Mouse (Mus musculus): ENCODE results near the gene Cpt2. TPM values are rescaled to one million over a fixed set of nuclear protein-coding genes. Genes with fewer than 3 reads are reported as not detected.
A peak's percentile ranks its signal among the peaks of the same experiment; 100 is the strongest.

Gene Cpt2
- polyA plus RNA-seq, 1 experiment from 2014 or later: 19.4 TPM

DNA sequence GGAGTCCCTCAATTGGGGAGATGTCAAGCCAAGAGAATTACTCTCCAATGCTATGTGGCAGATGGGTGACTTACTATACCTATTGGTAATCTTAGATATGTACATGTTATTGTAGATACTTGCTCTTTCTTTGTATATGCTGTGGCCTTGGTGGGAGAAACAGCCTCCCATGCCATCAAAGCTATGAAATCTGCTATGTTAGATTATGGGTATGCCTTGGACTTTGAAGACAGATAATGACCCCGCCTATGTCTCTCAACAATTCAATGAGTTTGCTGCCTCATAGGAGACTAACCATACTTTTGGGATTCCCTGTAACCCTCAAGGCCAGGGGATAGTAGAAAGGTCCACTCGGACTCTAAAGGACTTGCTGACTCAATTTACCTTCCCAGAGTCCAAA lies 4.9 kb upstream of the Cpt2 start:
- DNase-seq (ENCODE audit: low spot score): no peak
- 76% methylated on average over 2 of the region's 2 CpGs for WGBS
- H3K9ac ChIP-seq: no peak overlapping the region

DNA sequence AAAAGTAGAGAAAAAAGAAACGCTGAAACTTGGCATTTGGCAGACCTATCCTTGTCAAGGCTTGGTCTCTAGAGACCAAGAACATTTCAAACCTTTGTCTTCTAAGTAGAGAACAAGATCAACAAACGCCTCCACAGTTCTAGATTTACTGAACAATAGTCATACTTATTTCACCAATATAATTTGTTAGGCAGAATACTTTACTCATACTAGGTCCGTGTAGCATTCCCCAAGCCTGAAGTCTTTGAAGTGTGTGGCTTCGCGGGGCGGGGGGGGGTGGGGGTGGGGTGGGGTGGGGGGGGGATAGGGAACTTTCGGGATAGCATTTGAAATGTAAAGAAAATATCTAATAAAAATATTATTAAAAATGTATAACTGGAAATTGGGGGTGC lies 389 bp upstream of the Cpt2 start:
- no peaks in the 10 kb centered on the region for H3K9me3 ChIP-seq (ENCODE audit: control insufficient read depth, low read length)
- peak overlapping the region; percentile 62 for H3K4me3 ChIP-seq (replicated peaks; ENCODE audit: low read length)
- peaks cover 8% of the 10 kb centered on the region; the same call in 1 of the 2 replicates for H3K4me1 ChIP-seq (replicated peaks; ENCODE audit: control insufficient read depth, insufficient read depth, low read length)
- no peak overlapping the region for H3K9ac ChIP-seq
- ATAC-seq (ENCODE audit: low FRiP score) (no peak; the same call in 1 of the 2 replicates), DNase-seq (ENCODE audit: low spot score) (no peak)
- H3K27me3 ChIP-seq (ENCODE audit: control insufficient read depth, insufficient read depth, low read length): no peaks in the 10 kb centered on the region
- WGBS: 45% methylated on average over 7 of the region's 7 CpGs
- no peak overlapping the region for H3K27ac ChIP-seq
- peak overlapping the region; percentile 82 for H3K4me2 ChIP-seq (replicated peaks)
- no peaks in the 10 kb centered on the region for H3K36me3 ChIP-seq (replicated peaks; ENCODE audit: control insufficient read depth, insufficient read depth)

More for the DNA sequence above, 4.9 kb upstream of the Cpt2 start:
- Histone ChIP-seq H3K4me2 (replicated peaks) (no peak overlapping the region), H3K9me3 (ENCODE audit: control insufficient read depth, low read length) (no peaks in the 10 kb centered on the region), H3K36me3 (replicated peaks; ENCODE audit: control insufficient read depth, insufficient read depth) (no peaks in the 10 kb centered on the region), H3K4me1 (replicated peaks; ENCODE audit: control insufficient read depth, insufficient read depth, low read length) (no peaks in the 10 kb centered on the region), H3K4me3 (replicated peaks; ENCODE audit: low read length) (no peak overlapping the region), H3K27me3 (ENCODE audit: control insufficient read depth, insufficient read depth, low read length) (no peaks in the 10 kb centered on the region), H3K27ac (no peak overlapping the region)
- no peak for ATAC-seq (ENCODE audit: low FRiP score)

DNA sequence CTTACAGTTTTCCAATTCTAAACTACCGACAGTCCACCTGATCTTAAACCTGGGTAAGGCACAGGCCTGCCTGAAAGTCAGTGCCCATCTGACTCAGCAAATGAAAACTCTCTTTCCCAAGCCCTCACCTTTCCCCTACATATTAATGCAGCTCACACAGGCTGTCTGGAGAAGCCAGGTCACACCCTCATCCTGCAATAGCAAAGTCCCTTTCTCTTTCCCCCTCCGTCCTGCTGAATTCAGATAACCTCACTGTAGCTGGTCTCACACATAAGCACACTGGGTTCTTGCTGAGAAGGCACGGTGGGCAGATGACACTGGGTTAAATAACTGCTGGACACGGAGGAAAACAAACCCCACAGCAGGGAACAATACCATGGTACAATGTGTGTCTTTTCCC lies 1.5 kb downstream of the Cpt2 start:
- Histone ChIP-seq H3K4me3 (replicated peaks; ENCODE audit: low read length) (no peak overlapping the region), H3K4me2 (replicated peaks) (peak overlapping the region; percentile 82), H3K36me3 (replicated peaks; ENCODE audit: control insufficient read depth, insufficient read depth) (no peaks in the 10 kb centered on the region), H3K27me3 (ENCODE audit: control insufficient read depth, insufficient read depth, low read length) (no peaks in the 10 kb centered on the region), H3K9me3 (ENCODE audit: control insufficient read depth, low read length) (no peaks in the 10 kb centered on the region), H3K27ac (no peak overlapping the region), H3K9ac (no peak overlapping the region), H3K4me1 (replicated peaks; ENCODE audit: control insufficient read depth, insufficient read depth, low read length) (peaks cover 8% of the 10 kb centered on the region; the same call in 1 of the 2 replicates)
- DNase-seq (ENCODE audit: low spot score) (no peak), ATAC-seq (ENCODE audit: low FRiP score) (no peak)
- WGBS: 51% methylated on average over 4 of the region's 4 CpGs

DNA sequence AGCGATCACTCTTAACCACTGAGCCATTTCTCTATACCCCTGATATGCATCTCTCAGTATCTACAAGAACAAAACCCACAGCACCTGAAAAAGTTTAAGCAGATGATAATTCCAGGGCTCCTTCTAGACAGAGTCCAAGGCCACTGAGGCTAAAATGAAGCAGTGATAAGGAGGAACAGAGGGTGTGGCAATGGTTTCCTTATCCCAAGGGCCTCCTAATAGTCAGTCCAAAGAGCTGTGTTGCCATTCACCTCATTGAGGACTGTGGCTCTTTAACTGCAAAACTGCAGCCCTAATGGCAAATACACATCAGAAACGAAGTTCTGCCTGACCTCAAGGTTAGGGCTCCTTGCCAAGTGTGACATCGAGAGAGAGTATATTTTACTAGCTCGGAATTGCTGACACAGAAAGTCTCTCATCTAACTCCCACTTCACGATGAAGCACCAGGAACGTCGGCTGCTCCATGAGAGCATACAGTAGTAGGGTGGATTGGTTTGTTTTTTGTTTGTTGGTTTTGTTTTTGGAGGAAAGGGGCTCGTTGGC lies 2.2 kb downstream of the Cpt2 start:
- Histone ChIP-seq H3K27ac (no peak overlapping the region), H3K9ac (no peak overlapping the region), H3K4me3 (replicated peaks; ENCODE audit: low read length) (no peak overlapping the region), H3K9me3 (ENCODE audit: control insufficient read depth, low read length) (no peaks in the 10 kb centered on the region), H3K27me3 (ENCODE audit: control insufficient read depth, insufficient read depth, low read length) (no peaks in the 10 kb centered on the region), H3K36me3 (replicated peaks; ENCODE audit: control insufficient read depth, insufficient read depth) (no peaks in the 10 kb centered on the region), H3K4me1 (replicated peaks; ENCODE audit: control insufficient read depth, insufficient read depth, low read length) (peaks cover 8% of the 10 kb centered on the region; the same call in 1 of the 2 replicates), H3K4me2 (replicated peaks) (no peak overlapping the region)
- DNase-seq (ENCODE audit: low spot score) (no peak), ATAC-seq (ENCODE audit: low FRiP score) (no peak)
- 79% methylated on average over 8 of the region's 8 CpGs for WGBS

DNA sequence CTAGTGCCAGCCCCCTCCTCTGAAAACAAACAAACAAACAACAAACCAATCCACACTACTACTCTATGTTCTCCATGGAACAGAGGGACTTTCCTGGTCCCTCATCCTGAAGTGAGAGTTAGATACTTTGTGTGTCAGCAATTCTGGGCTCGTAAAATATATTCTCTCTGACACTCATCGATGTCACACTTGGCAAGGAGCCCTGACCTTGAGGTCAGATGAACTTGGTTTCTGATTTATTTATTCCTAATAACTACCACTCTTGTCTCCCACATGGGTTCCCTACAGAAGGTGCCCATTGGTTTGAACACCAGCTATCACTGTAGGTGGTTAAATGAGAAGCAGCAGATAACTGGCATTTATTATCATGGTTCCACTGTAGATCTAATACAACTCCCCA lies 3.1 kb downstream of the Cpt2 start:
- Histone ChIP-seq H3K27ac (no peak overlapping the region), H3K4me3 (replicated peaks; ENCODE audit: low read length) (no peak overlapping the region), H3K9ac (no peak overlapping the region), H3K9me3 (ENCODE audit: control insufficient read depth, low read length) (no peaks in the 10 kb centered on the region), H3K36me3 (replicated peaks; ENCODE audit: control insufficient read depth, insufficient read depth) (no peaks in the 10 kb centered on the region), H3K27me3 (ENCODE audit: control insufficient read depth, insufficient read depth, low read length) (no peaks in the 10 kb centered on the region), H3K4me1 (replicated peaks; ENCODE audit: control insufficient read depth, insufficient read depth, low read length) (peaks cover 8% of the 10 kb centered on the region; the same call in 1 of the 2 replicates), H3K4me2 (replicated peaks) (no peak overlapping the region)
- 88% methylated on average over 2 of the region's 2 CpGs for WGBS
- ATAC-seq (ENCODE audit: low FRiP score) (no peak), DNase-seq (ENCODE audit: low spot score) (no peak)

DNA sequence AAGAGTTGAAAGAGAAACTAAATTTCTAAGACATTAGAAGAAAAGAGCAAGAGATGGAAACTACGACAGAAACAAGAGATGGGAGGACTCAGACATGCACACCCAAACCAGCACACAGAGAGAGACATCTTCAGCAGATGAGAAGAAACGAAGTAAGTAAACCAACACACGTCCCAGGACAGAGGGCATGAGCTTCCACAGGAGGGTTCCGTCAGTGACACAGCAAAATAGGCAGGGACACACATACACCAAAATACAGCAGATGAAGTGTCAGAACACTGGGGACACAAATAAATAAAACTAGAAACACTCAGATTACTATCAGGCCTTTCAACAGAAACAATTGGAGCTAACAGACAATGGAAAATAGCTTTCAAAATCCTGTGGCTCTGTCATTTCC lies 13.4 kb downstream of the Cpt2 start:
- peaks cover 26% of the 10 kb centered on the region for H3K36me3 ChIP-seq (replicated peaks; ENCODE audit: control insufficient read depth, insufficient read depth)
- WGBS: 88% methylated on average over 4 of the region's 4 CpGs

DNA sequence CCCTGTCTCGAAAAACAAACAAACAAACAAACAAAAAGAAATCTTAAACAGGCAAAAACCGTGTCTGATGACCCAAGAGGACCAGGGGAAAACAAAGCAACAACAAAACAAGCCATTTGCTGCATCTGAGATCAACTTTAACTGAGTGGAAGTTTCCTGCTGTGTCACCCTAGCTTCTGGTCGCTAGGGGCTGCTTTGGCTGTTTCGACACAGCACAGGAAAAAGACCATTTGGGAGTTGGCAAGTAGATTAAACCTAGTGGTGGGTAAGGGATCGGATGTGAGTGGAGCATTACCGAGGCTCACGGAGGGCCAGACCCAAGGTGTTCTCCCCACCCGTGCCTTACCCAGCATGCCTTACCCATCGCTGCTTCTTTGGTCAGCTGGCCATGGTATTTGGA lies 16.8 kb downstream of the Cpt2 start:
- Histone ChIP-seq H3K4me1 (replicated peaks; ENCODE audit: control insufficient read depth, insufficient read depth, low read length) (no peaks in the 10 kb centered on the region), H3K36me3 (replicated peaks; ENCODE audit: control insufficient read depth, insufficient read depth) (peaks cover 3% of the 10 kb centered on the region), H3K9me3 (ENCODE audit: control insufficient read depth, low read length) (no peaks in the 10 kb centered on the region), H3K27me3 (ENCODE audit: control insufficient read depth, insufficient read depth, low read length) (no peaks in the 10 kb centered on the region), H3K9ac (no peak overlapping the region), H3K27ac (no peak overlapping the region), H3K4me2 (replicated peaks) (no peak overlapping the region), H3K4me3 (replicated peaks; ENCODE audit: low read length) (no peak overlapping the region)
- DNase-seq (ENCODE audit: low spot score) (no peak), ATAC-seq (ENCODE audit: low FRiP score) (no peak)
- 93% methylated on average over 9 of the region's 9 CpGs for WGBS

More for the DNA sequence above, 13.4 kb downstream of the Cpt2 start:
- no peaks in the 10 kb centered on the region for H3K9me3 ChIP-seq (ENCODE audit: control insufficient read depth, low read length)
- H3K27ac ChIP-seq: no peak overlapping the region
- no peak for DNase-seq (ENCODE audit: low spot score)
- H3K27me3 ChIP-seq (ENCODE audit: control insufficient read depth, insufficient read depth, low read length): no peaks in the 10 kb centered on the region
- ATAC-seq (ENCODE audit: low FRiP score): no peak
- H3K9ac ChIP-seq: no peak overlapping the region
- H3K4me1 ChIP-seq (replicated peaks; ENCODE audit: control insufficient read depth, insufficient read depth, low read length): no peaks in the 10 kb centered on the region
- H3K4me2 ChIP-seq (replicated peaks): no peak overlapping the region
- H3K4me3 ChIP-seq (replicated peaks; ENCODE audit: low read length): no peak overlapping the region

DNA sequence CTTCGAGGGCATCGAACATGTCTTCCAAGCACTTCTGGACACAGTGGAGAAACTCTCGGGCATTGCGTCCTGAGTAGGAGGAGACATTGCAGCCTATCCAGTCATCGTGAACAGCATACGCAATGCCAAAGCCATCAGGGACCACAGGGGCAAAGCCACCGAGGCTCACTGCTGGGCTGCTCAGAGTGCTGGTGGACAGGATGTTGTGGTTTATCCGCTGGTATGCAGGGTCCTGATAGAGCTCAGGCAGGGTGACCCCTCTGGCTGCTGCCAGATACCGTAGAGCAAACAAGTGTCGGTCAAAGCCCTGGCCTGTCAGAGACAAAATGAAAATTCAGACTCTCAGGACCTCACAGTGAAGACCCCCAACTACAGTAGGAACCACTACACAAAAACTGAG lies 19.2 kb downstream of the Cpt2 start:
- ATAC-seq (ENCODE audit: low FRiP score) (no peak), DNase-seq (ENCODE audit: low spot score) (no peak)
- H3K9ac ChIP-seq: no peak overlapping the region
- H3K4me1 ChIP-seq (replicated peaks; ENCODE audit: control insufficient read depth, insufficient read depth, low read length): no peaks in the 10 kb centered on the region
- 94% methylated on average over 10 of the region's 10 CpGs for WGBS
- no peaks in the 10 kb centered on the region; the same call in none of the 2 replicates for H3K36me3 ChIP-seq (replicated peaks; ENCODE audit: control insufficient read depth, insufficient read depth)
- H3K9me3 ChIP-seq (ENCODE audit: control insufficient read depth, low read length): no peaks in the 10 kb centered on the region
- no peak overlapping the region for H3K4me2 ChIP-seq (replicated peaks)
- no peak overlapping the region for H3K27ac ChIP-seq
- H3K4me3 ChIP-seq (replicated peaks; ENCODE audit: low read length): no peak overlapping the region
- H3K27me3 ChIP-seq (ENCODE audit: control insufficient read depth, insufficient read depth, low read length): no peaks in the 10 kb centered on the region

DNA sequence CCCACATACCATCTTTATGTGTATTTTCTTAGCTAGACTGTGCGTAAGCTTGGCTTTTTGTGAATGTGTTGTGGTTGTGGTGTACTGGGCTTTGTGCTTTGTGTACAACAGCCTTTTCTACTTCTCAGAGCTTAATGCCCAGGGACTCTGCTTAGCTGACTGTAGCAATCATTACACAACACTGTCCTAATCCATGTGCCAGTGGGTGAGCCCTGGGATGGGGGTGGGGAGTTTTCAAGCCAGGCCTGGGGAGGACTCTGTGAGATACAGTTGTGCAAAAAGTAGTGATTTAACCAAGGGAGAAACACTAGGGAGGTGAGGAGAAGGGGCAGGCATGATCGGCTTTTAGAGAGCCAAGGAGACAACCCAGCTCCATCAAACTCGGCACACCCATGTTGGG lies 23.2 kb downstream of the Cpt2 start:
- DNase-seq (ENCODE audit: low spot score): no peak
- no peak overlapping the region for H3K4me2 ChIP-seq (replicated peaks)
- H3K4me1 ChIP-seq (replicated peaks; ENCODE audit: control insufficient read depth, insufficient read depth, low read length): no peaks in the 10 kb centered on the region
- H3K4me3 ChIP-seq (replicated peaks; ENCODE audit: low read length): no peak overlapping the region
- no peak overlapping the region for H3K27ac ChIP-seq
- H3K36me3 ChIP-seq (replicated peaks; ENCODE audit: control insufficient read depth, insufficient read depth): peaks cover 36% of the 10 kb centered on the region
- WGBS: 97% methylated on average over 3 of the region's 3 CpGs
- no peak for ATAC-seq (ENCODE audit: low FRiP score)
- no peak overlapping the region for H3K9ac ChIP-seq
- H3K9me3 ChIP-seq (ENCODE audit: control insufficient read depth, low read length): no peaks in the 10 kb centered on the region
- H3K27me3 ChIP-seq (ENCODE audit: control insufficient read depth, insufficient read depth, low read length): no peaks in the 10 kb centered on the region
